Mouse (Mus musculus) left cerebral cortex, postnatal 4 days (tissue): Measurements from ENCODE around the gene Lpar1. TPM values are rescaled to one million over a fixed set of nuclear protein-coding genes. Genes with fewer than 3 reads are reported as not detected.
A peak's percentile ranks its signal among the peaks of the same experiment; 100 is the strongest.

Experiments used
- DNase-seq: peaks from one replicate; pipeline ENCODE4 v3.0.0-alpha.2; 2022
- intact Hi-C: fragments of 180-260 bp; cut with DNase I; formaldehyde crosslinking; loops from one replicate; pipeline ENCODE4 v1.15.1; 2025
- total RNA-seq, 2 experiments: library from RNA; stranded (reverse); gene quantifications; 2 replicates each; pipeline ENCODE4 v1.2.3; 2021

Lpar1 gene
- total RNA-seq, 2 experiments from 2014 or later, result 12.5 to 13.7 TPM

DNA sequence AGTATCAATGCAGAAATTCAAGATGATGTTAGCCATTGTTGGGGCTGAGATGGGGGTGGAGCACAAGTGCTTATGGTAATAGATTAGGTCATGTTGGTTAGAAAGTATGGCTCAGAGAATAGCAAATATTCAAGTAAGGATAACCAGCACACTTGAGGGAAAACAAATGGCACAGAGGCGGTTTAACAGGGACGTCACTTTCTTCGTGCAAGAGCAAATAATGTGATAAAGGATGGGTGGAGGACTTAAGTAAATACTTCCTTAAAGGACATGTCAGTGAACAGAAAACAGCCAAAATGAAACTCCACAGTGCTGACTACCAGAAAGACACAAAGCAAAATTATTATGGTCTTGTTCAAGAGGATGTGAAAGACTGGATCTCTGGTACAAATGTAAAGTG lies 42.1 kb downstream of the Lpar1 start:
- no peak for DNase-seq
- intact Hi-C loops, result no loop called here

DNA sequence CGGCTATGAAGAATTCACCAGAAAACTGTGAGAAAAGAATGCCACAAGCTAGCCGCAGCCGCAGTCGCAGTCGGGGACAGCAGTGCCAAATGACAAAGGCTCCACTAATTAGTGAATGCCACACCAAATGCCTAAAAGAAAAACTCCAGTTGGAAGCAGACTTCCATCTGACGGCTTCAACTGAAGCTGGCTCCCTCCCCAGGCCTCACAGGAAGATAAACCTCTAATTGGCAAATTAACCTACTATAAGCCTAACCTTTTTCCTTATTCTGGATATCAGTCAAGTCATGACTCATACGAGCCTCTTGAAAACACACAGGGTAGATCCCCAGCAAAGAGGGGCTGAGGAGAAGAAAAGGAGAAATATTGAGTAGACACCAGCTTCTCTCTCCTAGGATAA lies 44.9 kb downstream of the Lpar1 start:
- DNase-seq, result peak; percentile 17
- intact Hi-C loops, result no loop called here

DNA sequence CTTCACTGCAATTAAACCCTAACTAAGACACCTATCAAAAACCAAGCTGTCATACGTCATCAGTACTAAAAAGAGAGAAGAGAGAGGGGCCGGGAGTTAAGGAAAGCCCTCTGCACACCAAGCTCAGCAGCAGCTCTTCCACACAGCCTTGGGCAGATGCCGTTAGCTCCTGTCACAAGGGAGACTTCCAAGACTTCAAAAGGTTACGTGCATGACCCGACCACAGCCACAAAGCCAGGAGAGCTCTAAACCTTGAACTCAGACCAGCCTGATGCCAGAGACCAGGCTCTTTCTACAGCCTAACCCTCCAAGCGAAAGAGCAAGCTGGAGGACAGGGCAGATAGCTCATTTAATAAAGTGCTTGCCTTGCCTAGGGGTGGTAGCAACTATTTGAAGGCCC lies 46.2 kb downstream of the Lpar1 start:
- DNase-seq, result no peak
- intact Hi-C loops, result no loop called here

DNA sequence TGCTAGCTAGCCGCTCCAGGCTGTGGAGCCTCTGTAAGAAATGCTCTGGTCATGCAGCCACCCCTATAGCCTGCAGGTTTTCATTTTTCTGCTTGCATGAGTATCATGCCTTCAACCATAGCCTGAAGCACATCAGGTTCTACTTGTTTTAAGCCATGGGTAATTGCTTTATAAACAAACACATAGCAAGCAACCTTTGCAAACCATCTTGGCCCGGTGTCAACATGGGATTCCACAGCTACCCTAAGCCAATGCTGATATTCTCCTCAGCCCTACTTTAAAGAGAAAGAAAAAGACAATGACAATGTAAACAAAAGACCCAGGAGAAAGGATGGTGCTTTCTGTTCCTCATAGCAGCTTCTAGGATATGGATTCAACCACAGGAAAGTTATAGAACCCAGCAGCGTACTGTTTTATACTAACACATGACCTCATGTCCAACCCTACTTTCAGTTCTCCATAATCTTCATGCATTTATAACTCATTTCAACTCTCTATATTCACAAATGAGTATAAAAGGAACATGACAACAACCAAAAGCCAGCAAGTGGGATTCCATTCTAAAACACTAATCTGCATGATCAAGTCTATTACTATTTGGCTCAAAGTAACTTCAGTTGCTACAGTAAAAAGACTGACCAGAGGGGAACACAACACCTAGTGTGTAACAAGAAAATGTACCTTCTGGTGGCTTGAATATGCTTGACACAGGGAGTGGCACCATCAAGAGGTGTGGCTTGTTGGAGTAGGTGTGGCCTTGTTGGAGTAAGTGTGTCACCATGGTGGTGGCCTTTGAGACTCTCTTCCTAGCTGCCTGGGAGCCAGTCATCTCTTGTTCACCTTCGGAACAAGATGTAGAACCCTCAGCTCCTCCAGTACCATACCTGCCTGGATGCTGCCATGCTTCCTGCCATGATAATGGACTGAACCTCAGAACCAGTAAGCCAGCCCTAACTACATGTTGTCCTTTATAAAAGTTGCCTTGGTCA lies 46.9 kb downstream of the Lpar1 start:
- intact Hi-C loops, result no loop called here
- DNase-seq, result no peak

DNA sequence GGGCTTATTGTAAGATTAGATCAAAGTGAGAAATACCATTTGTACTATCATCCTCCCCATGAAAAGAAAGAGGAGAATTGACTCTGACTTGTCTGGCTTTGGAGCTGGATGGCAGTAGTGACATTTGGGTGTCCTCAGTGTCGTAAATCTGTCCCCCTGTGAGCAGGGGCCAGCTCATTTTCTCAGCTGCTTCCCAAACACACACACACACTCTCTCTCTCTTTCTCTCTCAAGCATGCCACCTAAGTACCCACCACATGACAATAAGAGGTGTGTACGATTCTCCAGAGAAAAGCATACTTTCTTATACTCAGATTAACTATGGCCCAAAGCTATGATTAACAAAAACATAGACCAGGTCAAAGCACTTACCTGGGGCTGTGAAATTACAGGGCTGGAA lies 49.4 kb downstream of the Lpar1 start:
- no peak for DNase-seq
- intact Hi-C loops, result no loop called here

DNA sequence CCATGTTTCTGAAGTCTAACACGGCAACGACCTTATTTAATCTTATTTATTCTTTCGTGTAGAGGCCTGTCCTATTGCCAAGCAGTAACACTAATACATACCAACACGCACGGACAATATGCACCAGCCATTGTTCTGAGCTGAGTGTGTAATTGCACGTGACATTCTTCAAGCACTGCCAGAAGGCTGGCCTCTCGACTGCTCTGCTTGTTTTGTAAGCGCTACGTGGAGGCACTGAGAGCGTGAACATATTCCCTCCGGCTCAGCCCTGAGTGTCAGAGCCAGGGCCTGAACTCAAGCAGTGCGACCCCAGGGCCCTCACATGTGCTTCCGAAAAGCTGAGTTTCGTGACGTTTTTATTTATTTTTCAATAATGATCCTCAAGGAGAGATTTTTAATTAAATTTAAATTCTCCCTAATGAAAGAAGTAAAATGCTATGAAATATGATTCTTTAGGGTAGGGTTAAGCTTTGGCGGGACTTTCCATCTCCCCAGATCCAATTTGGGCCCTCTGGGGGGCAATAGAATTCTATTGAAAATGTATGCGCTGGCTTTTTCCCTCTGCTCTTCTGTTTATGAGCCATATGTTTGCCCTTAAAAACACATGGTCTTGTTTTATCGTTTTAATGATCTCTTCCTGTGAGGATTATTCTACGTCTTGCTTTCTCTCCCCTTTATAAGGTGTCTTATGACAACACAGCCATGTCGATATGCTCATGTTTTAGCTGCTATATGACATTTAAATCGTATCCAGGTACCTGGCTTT lies 52.5 kb downstream of the Lpar1 start:
- DNase-seq, result no peak
- intact Hi-C loops, result no loop called here

DNA sequence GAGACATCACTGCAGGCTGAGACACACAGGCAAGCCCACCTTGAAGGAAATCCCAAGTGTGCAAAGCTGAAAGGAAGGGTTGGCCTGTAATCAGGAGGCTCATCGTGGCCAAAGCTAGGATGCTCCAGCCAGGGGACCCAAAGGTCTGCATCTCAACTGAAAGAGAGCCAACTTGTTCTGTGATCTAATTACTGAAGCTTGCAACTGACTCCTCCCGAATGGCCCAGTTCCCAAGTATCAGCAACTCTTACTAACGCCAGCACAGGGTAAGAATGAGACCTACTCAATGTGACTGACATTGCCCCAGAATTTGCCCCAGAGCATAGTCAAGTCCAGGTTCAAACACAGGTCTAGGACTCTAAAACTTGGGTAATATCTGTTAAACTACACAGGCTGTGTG lies 53.9 kb downstream of the Lpar1 start:
- intact Hi-C loops, result no loop called here
- DNase-seq, result no peak

DNA sequence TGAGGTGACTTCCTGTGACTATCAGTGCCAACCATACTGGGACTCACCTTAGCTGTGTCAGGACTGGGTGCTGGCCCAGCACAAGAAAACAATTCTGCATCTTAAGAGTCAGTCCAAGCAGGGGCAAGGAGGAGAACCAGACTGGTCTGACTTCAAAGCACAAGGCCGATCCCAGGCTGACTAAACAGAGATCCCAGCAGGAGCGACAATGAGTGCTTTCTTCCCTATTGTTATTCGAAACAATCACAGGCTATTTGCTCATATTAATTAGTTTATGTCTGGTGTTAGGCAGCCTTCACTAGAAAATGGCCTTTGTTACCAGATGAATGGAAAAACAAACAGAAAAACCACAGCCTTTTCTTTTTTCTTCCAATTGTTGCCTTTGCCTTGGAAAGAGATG lies 54.5 kb downstream of the Lpar1 start:
- DNase-seq, result no peak
- intact Hi-C loops, result no loop called here

DNA sequence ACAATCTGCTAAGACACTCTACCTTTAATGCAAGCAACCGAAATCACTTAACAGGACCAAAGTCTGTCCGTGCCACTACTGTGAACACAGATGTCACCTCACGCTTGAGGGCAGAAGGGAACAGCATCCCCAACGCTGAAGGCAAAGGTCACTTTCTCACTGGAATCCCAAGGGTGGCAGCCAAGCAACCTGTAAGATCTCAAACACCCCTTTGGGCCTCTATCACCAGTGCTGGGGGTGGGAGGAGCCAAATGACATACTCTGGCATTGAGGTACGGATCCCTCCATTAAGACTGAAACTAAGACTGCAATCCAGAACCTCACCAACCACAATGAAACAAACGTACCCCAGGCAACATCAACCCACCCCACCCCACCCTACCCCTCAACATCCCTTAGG lies 55.0 kb downstream of the Lpar1 start:
- DNase-seq, result no peak
- intact Hi-C loops, result no loop called here

DNA sequence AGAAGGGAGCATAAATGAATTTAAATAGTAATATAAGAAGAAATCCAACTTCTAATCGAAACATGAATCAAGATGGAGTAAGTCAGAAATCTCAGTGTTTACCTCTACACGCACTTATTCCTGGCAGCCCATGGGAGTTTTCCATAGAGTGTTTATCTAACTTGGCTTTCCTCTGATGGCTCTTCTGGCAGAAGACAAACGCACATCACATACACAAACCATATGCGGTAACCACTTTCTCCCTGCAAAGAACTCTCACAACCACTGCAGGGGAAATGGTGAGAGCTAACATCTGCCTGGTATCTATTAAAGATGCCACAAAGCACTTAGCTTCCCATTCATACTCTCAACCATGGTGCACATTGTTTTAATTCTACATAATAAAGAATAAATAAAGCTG lies 56.4 kb downstream of the Lpar1 start:
- intact Hi-C loops, result no loop called here

DNA sequence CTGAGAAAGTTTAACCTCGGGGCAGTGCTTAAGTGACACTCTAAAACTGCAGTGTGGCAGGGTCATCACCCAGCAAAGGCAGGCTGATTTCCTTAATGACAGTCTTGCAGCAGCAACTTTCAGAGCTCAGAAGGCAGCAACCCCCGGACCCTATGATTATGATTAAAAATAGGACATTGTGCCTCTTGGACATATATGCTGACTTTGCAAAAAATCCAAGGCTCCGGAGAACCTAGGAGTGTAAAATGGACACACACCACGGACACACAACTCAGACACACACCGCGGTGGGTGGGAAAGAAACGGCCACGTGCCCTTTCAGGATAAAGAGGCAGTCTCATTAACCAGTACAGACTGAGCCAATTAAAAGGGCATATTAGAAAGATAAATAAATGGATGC lies 57.0 kb downstream of the Lpar1 start:
- no peak for DNase-seq

More for the DNA sequence above, 56.4 kb downstream of the Lpar1 start:
- DNase-seq, result no peak

DNA sequence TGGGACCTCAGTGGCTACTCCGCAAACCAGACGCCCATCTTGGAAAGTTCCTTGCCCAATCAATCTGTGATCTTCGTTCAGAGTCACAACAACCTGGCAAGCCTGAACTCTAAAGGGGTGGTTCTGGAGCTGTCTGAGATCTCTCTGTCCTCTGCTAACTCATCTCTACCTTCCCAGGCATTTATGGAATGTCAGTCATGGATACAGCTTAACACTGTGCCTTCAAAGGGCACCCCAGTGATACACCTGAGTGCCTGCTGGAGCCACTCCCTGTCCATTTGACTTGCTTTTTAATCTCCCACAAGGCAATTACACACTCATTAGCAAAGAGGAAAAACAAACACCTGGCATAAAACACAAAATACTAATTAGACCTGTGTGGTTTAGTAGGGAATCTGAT lies 62.0 kb downstream of the Lpar1 start:
- DNase-seq, result no peak
- intact Hi-C loops, result no loop called here

More for the DNA sequence above, 57.0 kb downstream of the Lpar1 start:
- intact Hi-C loops, result no loop called here

DNA sequence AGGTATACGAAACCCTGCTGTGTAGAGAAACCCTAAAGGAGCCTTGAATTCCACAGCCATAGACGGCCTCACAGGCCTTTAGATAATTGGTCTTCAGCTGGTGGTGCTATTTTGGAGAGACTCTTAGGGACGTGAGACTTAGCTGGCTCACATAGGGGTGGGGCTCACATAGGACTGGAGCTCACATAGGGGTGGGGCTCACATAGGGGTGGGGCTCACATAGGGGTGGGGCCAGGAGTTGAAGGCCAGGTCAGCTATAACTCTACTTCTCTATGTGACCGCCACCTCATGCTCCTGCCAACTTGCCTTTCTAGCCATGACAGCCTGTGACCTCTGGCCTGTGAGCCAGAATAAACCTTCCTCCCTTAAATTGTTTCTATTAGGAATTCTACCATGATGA lies 63.3 kb downstream of the Lpar1 start:
- no peak for DNase-seq
- intact Hi-C loops, result no loop called here

DNA sequence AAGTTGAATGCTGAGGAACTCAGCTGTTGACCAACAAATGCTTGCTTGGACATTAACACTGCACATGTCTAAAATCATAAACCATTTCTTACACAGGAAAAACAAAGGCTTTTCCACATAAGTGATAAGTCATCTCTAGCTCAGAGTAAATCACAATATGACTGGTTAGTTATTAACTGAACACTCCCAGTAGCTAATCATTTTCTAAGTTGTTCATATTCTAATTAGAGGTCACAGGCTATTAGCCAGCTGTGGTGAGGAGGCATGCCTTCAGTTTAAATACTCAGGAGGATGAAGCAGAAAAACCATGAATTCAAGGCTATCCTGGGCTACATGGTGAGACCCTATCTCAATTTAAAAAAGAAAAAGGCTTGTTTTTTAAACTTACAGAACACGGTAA lies 75.1 kb downstream of the Lpar1 start:
- DNase-seq, result no peak
- intact Hi-C loops, result no loop called here

DNA sequence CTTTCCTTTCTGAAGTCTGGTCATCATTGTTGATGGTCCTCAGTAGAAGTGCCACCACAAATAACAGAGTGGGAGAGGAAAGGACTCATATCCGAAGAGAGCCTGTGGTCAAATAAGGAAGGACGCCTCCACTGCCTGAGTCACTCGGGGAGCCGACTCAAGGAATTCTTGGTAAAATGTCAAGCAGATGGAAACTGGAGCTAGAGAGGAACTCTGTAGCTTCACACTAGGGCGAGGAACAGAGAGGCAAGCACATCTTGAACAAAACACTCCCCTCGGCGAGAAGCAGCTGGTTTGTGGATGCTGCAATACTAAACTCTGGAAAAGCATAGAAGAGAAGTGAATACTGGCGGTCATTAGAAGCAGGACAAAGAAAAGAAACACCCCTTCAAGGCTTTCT lies 76.0 kb downstream of the Lpar1 start:
- intact Hi-C loops, result no loop called here
- DNase-seq, result no peak

DNA sequence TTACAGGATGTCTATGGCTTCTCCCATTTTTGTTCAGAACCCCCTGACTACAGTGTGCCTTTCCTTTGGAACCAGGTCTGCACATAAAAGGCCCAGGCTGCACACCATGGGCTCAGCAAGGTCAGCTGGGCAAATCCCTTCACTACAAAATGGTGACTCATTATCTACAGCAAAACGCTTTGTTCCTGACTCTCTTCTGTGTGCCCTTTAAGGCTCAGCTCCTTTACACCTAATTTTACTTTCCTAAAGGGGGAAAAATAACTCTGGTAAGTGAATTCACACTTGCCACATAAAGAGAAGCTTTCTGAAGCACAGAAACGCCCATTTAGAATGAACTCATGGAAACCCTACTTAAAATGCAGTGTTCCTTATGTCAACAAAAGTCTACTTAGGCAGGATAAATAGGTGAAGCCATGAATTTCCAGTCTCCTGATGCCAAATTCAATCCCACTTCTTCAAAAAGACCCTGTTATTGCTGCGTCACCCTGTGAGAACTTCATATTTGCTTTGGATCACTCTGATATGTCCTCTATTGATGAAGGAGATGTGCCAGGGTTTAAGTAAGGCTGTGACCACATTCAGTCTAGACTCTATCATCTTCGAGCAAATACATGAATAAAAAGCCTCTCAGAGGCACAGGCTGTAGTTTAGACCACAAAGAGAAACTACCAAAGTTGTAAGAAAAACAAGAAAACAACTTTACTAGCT lies 82.3 kb downstream of the Lpar1 start:
- intact Hi-C loops, result no loop called here
- no peak for DNase-seq

DNA sequence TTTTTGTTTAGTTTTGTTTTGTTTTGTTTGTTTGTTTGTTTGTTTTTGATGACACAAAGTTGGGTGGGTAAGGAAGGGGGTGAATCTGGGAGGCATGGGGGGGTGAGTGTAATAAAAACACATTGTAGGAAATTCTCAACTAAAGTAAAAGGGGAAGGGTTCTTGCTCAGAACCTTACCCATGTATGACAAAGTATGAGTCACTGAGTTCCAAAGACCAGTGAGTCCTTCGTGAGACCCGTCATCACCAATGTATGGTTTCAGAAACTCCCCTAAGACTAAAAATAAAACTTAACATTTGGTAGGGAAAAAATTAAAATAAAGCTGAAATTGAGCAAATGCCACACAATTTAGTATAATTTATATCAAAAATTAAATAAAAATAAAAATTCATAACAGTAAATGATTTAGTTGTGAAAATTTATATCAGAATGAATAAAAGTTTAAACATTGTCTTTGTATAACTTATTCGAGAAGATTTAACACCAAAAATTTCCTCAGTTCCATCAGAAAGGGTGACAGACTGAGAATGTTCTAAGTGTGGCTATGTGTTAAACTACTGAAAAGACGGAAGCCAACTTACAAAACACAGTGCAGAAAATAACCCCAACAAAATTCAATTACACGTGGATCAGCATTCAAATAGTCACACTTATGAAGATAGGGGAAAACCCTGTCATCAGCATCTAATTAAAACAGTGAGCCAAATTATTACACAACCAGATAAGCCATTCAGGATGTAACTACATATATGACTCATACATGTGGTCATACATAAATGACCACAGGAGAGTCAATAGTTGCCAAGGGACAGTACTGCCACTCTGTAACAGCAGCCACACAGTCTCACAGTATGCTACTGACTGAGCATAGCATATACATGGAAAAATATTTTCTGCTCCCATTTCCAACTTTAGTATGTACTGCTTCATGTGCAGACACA lies 83.8 kb downstream of the Lpar1 start:
- intact Hi-C loops, result no loop called here
- no peak for DNase-seq

DNA sequence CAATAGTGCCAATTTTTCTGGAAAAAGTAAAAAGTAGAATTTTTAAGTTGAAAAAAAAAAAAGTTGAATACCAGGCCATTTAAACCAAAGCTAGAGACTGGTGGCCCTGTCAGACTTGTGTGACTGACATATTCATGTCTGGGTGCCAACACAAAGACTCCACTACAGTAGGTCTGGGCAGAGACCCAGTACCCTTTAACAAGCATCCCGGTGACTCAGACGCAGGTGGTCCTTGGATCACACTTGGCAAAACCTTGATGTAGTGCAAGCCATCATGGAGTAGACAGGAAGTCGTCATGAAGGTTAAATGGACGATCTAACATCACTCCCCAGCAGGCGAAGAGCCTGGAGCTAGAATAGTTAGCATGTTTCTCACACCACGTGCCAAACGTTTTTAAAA lies 84.7 kb downstream of the Lpar1 start:
- intact Hi-C loops, result no loop called here
- DNase-seq, result no peak

DNA sequence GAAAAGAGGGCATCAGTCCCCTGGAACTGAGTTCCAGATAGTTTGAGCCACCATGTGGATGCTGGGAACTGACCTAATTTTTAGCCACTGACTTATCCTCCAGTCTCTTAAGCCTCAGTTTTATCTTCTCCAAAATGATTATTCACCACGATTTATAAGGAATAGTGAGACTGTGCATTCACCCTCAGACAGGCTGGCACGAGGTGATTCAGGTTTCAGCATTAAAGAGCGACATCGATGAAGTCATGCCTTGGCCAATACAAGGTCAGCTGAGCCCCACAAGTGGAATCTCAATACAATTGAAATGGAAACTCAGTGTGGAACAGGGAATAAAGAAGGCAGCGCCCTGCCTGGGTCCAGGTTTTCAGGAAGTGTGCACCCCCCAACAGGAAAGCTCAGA lies 88.1 kb downstream of the Lpar1 start:
- DNase-seq, result no peak
- intact Hi-C loops, result no loop called here
